Mouse (Mus musculus) right cerebral cortex, postnatal 14 days (tissue): ENCODE results near the gene Tpst2.

ENCODE experiments used
- DNase-seq: peaks from one replicate; pipeline ENCODE4 v3.0.0; 2022

The Tpst2 gene

DNA sequence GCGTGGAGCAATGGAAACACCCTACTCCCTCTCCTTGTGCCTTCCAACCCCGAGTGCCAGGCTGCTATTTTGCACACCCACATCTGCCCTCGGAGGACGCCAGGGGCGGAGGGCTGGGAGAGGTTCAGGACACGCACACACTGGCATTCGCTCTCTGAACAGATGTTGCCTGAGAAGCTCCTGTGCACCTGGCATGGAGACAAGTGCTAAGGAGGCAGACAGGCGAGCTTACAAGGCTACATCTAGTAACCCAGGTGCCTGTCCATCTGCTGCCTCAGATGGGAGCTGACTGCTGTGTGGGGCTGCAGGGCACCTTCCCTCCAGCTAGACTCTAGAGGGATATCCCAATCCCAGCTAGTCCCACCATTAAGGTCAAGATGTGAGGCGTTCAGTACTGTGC is 20.0 kb upstream of the Tpst2 start:
- no peak for DNase-seq

DNA sequence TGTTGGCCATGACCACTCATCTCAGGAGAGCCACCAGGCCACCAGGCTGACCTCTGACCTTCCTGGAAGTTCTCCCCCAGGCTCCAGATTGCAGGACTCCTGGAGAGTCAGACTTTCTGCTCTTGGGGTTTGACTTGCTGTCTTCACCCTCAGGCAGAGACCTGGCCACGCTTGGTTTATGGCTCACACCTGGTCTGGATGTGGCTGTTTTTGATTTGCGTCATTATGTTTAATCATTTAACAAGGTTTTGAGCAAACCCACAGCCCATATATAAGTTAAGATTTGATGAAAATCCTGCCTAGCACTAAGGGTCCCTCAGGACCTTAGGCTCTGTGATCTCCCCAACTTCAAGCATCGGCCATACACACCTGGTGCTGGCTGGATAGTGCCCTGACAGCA is 18.6 kb upstream of the Tpst2 start:
- no peak for DNase-seq

DNA sequence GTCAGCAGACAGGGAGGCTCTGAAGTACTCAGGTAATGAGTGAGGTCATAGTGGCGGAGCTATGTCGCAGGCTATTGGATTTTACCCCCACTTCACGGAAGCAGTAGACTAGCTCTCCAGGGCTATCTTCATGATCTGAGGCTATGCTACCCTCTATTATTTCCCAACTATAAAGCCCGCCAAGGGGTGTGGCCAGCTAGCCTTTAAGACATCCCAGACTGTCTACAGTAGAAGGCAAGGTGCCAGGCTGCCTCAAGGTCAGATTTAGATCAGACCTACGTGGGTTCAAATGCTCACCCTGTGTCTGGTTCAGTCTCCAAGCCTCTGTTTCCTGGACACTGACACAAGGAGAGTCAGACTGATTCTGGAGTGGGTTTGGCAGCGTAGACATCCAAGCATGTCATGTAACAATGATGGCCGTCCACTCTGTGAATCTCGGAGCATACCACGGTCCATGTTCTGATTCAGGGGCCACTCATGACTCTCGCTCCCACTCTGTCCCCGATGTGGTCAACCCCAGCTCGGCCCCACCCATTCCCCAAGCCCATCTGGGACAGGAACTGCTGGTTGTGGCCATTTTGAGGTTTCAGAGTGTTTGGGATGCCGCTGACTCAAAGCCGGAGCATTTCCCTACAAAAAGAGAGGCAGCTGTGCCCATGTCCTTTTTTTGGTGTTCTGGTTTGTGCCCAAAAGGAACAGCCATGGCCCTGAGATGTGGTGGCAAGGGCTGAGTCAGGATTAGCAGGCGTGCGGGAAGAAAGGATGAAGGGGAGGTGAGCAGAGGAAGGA is 16.4 kb upstream of the Tpst2 start:
- DNase-seq = no peak

- DNase-seq = no peak
These were observed 15.7 kb upstream of the Tpst2 start for GRCm38 (mm10) chr5:112260818-112261217.

- DNase-seq = no peak
These were observed 12.4 kb upstream of the Tpst2 start for GRCm38 (mm10) chr5:112264099-112264498.

DNA sequence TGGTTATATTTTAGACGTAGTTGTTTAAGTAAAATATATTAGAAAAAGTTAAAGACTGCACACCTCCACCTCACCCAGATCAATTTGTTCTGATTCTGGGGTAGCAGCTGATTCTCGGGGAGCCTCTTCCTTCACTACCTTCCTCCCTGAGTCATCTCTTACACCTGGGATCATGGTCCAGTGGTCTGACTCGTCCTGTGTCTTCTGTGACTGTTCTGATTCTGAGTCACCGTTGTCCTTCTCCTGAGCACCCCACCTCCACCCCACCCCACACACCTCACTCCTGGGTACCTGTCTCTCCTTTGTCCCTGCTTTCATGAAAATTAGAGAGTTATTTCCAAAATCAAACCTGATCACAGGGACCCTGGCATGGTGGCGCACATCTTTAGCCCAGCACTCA is 11.4 kb upstream of the Tpst2 start:
- DNase-seq = no peak

DNA sequence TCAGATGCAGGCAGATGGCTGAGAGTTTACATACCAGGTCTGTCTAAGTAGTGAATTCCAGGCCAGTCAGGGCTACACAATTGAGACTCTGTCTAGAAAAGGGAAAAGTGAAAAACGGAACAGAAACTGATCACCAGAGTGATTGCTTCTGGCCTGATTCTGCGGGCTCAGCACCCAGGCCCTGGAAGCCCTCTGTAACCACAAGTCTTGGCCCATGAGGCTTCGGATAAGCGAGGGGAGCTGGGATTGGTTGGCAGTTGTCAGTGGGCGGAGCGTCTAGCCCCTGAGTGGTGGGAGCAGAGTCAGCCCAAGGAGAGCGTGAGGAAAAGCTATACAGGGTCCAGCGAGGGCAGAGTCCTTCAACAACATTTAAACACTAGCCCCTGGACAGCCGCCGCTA is 11.0 kb upstream of the Tpst2 start:
- DNase-seq = no peak

GRCm38 (mm10) chr5:112266011-112266777 is 10.3 kb upstream of the Tpst2 start:
- no peak for DNase-seq

GRCm38 (mm10) chr5:112270764-112271541 is 5.5 kb upstream of the Tpst2 start:
- peak; percentile 30 for DNase-seq

DNA sequence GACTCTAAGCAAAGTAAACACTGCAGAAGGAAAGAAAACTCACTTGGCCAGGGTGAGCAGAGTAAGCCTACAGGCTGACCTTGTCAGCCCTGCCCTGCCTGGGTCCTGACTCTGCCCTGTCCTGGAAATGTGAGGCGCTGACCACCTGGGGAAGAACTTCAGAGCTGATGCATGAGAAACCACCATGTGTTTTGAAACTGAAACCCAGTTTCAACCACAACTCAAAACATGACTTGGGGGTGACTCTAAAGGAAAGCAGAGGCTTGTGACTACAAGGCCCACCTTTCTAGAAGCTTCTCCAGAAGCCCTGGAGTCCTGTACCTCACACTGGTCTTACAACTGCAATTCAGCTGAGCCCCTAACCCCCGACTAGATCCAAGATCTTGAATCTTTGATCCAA is 3.6 kb upstream of the Tpst2 start:
- no peak for DNase-seq

DNA sequence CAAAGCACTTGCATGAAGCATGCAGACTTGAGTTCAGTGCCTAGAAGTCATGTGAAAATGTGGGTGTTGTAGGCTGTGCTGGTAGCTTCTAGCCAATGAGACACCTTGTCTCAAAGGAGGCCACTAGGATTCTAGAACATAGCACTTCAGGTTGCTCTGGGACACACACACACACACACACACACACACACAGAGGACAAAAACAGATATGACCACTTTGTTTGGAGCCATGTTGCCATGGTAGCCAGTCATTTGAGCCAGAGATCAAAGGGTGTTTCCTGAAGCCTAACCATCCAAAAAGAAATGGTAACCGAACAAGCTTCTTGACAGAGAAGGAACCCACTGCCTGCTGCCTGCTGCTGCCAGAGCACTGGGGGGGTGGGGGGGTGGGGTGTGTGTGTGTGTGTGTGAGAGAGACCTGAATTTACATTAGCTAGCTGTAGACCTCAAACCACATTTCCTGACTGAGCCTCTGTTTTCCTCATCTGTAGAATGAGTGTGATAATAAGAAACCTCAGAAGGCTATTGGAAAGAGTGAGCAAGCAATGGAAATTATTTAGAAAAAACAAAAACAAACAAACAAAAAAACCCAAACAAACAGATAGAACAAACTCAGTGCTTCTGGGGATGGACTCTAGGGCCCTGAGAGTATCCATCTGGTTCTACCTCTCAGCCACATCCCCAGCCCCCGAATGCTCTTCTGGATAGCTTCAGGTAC is 2.6 kb upstream of the Tpst2 start:
- DNase-seq = no peak

DNA sequence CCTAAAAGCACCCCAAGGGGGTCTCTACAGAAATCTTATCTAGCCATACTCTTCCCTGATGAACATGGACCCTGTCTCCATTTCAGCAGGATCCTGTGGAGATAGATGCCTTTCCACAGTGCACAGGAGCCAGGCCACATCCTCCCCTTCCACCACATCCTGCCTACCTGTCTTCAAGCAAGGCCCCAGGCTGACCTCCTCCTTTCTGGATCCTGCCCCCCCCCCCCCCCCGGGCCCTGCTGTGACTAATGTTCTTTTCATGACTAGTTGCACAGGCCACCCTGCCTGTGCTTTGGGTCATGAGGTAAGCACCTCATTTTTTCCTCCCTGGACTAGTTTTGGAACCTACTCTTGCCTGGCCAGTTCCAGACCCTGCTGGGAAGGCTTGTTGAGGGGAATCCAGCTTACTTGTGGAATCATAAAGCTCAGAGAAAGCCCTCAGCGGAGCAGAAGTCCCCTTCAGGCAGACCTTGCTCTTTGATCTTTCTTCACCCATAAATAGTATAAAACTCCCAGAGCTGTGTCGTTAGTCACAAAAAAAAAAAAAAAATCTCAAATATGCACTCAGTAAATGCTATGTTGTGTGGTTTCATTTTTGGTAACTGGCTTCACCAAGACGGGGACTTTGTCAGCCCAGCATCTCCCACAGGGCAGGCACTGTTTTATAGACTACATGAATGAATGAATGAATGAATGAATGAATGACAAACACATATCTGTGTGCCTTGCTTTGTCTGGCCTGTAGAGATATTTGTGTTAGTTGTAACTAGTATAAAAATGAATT is 1.3 kb upstream of the Tpst2 start:
- DNase-seq = no peak

DNA sequence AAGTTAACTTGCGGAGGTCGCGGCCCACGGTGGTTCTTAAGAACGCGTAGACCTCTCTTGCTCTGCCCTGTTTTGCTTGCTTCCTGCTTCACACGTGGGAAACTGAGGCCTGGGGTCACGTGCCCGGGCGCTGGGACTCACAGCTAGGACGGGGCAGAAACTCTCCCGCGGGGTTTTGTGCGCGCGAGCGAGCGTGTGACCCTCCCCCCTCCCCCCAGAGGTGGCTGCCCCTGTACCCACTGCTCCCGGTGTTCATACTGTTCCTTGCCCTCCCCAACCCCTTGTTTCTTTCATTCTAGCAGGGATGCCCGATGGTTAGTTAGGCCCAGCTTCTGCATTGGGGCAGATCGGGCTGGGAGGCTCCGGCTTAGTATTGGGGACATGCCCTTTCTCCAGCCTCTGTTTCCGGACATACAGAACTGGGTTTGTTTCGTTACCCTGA is 437 bp downstream of the Tpst2 start:
- DNase-seq = no peak

GRCm38 (mm10) chr5:112277906-112278470 is 1.5 kb downstream of the Tpst2 start:
- DNase-seq = no peak

DNA sequence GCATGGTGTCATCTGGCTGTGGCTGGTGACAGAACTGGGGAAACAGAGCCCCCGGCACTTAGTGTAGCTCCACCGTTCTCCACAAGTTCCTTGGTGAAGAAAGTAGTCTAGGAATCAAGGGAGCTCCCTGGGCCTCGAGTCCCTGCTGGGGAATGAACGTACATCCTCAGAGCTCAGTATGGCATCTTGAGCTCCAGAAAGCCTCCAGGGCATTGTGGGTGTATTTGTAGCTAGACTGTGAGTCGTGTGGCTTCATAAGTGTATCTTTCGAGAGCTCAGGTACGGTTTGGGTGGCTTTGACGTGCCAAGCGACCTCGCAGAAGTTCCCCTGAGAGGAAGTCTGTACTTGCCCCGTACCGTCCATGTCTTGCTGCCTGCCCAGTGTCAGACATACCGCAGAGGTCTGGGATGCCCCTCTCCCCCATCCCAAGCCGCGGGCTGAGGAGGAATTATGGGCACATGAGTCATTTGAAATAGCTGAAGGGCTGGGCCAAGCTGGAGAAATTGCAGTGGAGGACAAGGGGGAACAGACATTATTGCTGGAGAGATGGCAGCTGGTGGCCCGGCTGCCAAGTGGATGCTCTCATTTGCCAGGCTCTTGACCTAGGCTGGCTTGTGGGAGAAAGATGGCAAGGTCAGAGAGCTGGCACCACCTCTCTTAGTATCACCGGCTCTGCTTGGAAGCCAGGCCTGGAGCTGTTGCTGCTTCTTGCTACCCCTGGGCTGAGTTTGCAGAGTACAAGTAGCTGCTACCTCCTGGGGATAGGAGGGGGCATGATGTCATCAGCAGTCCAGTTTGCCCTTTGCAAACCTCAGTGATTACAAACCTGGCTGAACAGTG is 2.9 kb downstream of the Tpst2 start:
- DNase-seq = no peak

- peak; percentile 37 for DNase-seq
These were observed 3.7 kb downstream of the Tpst2 start for GRCm38 (mm10) chr5:112280151-112280550.

DNA sequence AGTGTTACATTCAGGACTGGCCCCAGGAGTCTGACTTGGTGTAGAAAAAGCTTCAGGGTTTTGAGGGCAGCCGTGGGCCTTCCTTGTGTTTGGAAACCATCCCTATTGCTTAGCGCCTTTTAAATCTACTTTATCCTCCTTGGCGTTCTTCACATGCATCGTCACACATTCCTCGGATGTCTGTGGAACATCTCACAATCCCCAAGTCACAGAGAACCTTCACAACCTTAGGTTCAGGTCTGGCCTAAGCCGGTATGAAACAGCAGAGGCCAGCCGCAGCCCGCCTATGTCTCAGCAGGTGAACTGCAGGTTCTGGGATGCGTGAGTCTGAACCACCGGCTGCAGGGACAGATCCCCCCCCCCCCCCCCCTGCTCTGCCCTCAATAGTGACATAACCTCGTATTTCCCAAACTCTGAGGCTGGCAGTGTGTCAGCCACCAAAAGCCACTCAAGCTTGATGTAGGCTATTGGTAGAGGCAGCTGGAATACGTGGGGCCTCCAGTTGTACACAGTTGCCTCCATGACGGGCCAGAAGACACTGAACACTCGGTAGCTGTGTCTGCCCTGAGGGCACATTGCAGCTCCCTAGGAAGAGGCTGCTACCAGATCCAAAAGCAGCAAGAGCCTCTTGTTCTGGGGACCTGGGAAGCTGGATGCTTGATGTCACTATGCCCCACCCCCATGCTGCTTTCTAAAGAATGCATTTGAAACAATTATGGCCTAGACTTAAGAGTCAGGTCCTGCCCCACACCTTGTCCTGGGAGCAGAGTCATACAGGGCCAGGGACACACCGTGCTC is 4.6 kb downstream of the Tpst2 start:
- DNase-seq = no peak

GRCm38 (mm10) chr5:112281676-112282075 is 5.2 kb downstream of the Tpst2 start:
- no peak for DNase-seq

GRCm38 (mm10) chr5:112282123-112282779 is 5.8 kb downstream of the Tpst2 start:
- no peak for DNase-seq
